In the genomic region with DNA sequence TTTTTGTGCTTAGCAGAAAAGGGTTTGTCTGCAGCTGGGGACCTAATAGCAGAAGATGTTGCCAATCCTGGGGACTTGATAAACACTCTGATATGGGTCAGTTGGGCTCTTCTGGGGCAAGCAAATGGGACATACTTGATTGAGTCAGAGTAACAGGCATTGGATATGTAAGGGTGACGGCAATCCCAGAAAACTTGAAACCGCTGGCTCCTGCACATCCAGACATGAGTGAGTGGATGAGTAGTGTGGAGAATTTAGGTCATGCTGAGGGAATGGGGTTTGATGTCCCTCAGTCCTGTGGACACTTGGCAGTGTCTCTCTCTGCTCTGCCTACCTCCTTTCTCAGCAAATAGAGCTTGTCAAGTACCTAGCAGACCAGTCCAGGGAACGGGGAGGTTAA, we compare ENCODE assay signal across 20 mouse cellular contexts.
DNase-seq lines count a peak whose midpoint lies in the region; TF ChIP-seq lines count a peak whose summit lies in the region.
"Had no signal": no experiment of that assay in that cellular context is flagged by ENCODE, and none has a peak within 500 bp of the region (broad histone marks: within the 10 kb centered on the region; RNA-seq: fewer than 3 reads in every experiment).

No protein-coding gene starts in this region.

- intact Hi-C loops in gastrocnemius, adult 2 months (cut with DNase I), result loop anchor here (10.0 kb wide), 1 partner anchor 120 kb away; a partner anchor contains a TSS
- intact Hi-C loops in gastrocnemius, postnatal 14 days (cut with DNase I; ENCODE audit: low total_unique reads), result no loop called here

- TF ChIP-seq CTCF in gastrocnemius, adult 2 months (IDR thresholded peaks at IDR 0.05), result no peak

- peak; percentile 51 for DNase-seq in gastrocnemius, adult 2 months
- no peak for DNase-seq in gastrocnemius, postnatal 14 days
- peak; percentile 66 for DNase-seq in heart, adult 11 months
- no peak for DNase-seq in heart, adult 9 months (ENCODE audit: low spot score in 2 of 2)
- no peak for DNase-seq in lung, postnatal 4 days
- DNase-seq: adrenal gland, adult 2 months; adrenal gland, postnatal 10 days; adrenal gland, postnatal 25 days; cerebellum, adult 11 months; cerebellum, adult 18-20 months; cerebellum, adult 8-10 months; cerebellum, adult 9-11 months; cerebellum, postnatal 14 days; cerebellum, postnatal 36 days; embryo, embryonic 11 days had no signal

- no peak overlapping the region for H3K4me3 ChIP-seq in gastrocnemius, adult 2 months
- H3K4me3 ChIP-seq: embryonic facial prominence, embryonic 13.5 days; embryonic facial prominence, embryonic 15.5 days; erythroblast, embryonic 14.5 days; forebrain, embryonic 10.5 days; forebrain, embryonic 12.5 days had no signal

- H3K27ac ChIP-seq in gastrocnemius, adult 2 months, result peak overlapping the region; percentile 85
- H3K27ac ChIP-seq: embryonic facial prominence, embryonic 13.5 days; embryonic facial prominence, embryonic 15.5 days; forebrain, embryonic 10.5 days; forebrain, embryonic 12.5 days had no signal

Comparison
In these comparisons a context has a peak if more than half of its experiments do, and no peak if none do; other contexts are left out.
1. DNase-seq: peak in gastrocnemius, adult 2 months (single experiment) and heart, adult 11 months (single experiment); none in gastrocnemius, postnatal 14 days (single experiment), heart, adult 9 months (0 of 2) and lung, postnatal 4 days (0 of 2).